Mouse (Mus musculus) left cerebral cortex, adult 11 months (tissue): ENCODE results near the gene Dhrs2.

Source experiments
- DNase-seq: peaks from one replicate; pipeline ENCODE4 v3.0.0; 2022; ENCODE audit warnings: low spot score

The Dhrs2 gene

GRCm38 (mm10) chr14:55221707-55222106, at the start of gene Dhrs2:
Gene Dhrs2 (plus strand): TSS chr14:55222007.
- no peak for DNase-seq

- DNase-seq = no peak
These were observed 47.6 kb upstream of the Dhrs2 start for GRCm38 (mm10) chr14:55174164-55174563.

- peak; percentile 53 for DNase-seq
These were observed 44.5 kb upstream of the Dhrs2 start for GRCm38 (mm10) chr14:55177274-55177673.

GRCm38 (mm10) chr14:55180951-55181350, 40.9 kb upstream of the Dhrs2 start:
- no peak for DNase-seq

GRCm38 (mm10) chr14:55183231-55183630, 38.6 kb upstream of the Dhrs2 start:
- DNase-seq = no peak

GRCm38 (mm10) chr14:55184640-55185145, 37.1 kb upstream of the Dhrs2 start:
- DNase-seq = no peak

- peak; percentile 29 for DNase-seq
These were observed 33.3 kb upstream of the Dhrs2 start for GRCm38 (mm10) chr14:55188491-55188890.

- peak; percentile 68 for DNase-seq
These were observed 32.4 kb upstream of the Dhrs2 start for GRCm38 (mm10) chr14:55189351-55189769.

- no peak for DNase-seq
These were observed 28.5 kb upstream of the Dhrs2 start for GRCm38 (mm10) chr14:55193354-55193753.

GRCm38 (mm10) chr14:55193876-55194635, 27.8 kb upstream of the Dhrs2 start:
- DNase-seq = no peak

- no peak for DNase-seq
These were observed 27.0 kb upstream of the Dhrs2 start for GRCm38 (mm10) chr14:55194786-55195185.

- no peak for DNase-seq
These were observed 24.7 kb upstream of the Dhrs2 start for GRCm38 (mm10) chr14:55197121-55197520.

- DNase-seq = no peak
These were observed 23.6 kb upstream of the Dhrs2 start for GRCm38 (mm10) chr14:55198187-55198586.

GRCm38 (mm10) chr14:55204544-55204943, 17.3 kb upstream of the Dhrs2 start:
- DNase-seq = no peak

GRCm38 (mm10) chr14:55205045-55205750, 16.6 kb upstream of the Dhrs2 start:
- peak; percentile 74 for DNase-seq

GRCm38 (mm10) chr14:55208306-55208705, 13.5 kb upstream of the Dhrs2 start:
- no peak for DNase-seq

GRCm38 (mm10) chr14:55213621-55214020, 8.2 kb upstream of the Dhrs2 start:
- no peak for DNase-seq

GRCm38 (mm10) chr14:55214507-55214906, 7.3 kb upstream of the Dhrs2 start:
- peak; percentile 27 for DNase-seq

- no peak for DNase-seq
These were observed 1.4 kb downstream of the Dhrs2 start for GRCm38 (mm10) chr14:55223172-55223571.

GRCm38 (mm10) chr14:55234639-55235038, 12.8 kb downstream of the Dhrs2 start:
- no peak for DNase-seq

GRCm38 (mm10) chr14:55236685-55237084, 14.9 kb downstream of the Dhrs2 start:
- DNase-seq = no peak

GRCm38 (mm10) chr14:55242664-55243063, 20.9 kb downstream of the Dhrs2 start:
- DNase-seq = no peak

- DNase-seq = no peak
These were observed 25.4 kb downstream of the Dhrs2 start for GRCm38 (mm10) chr14:55247181-55247580.
